8 mouse cellular contexts compared by ENCODE assay signal in genomic region chr10:128231697-128232419, GRCm38 (mm10). TPM values are rescaled to one million over a fixed set of nuclear protein-coding genes. Genes with fewer than 3 reads are reported as not detected.
DNase-seq lines count a peak whose midpoint lies in the region; ATAC-seq lines count a peak whose summit lies in the region.

Gene Timeless, plus strand, starts transcription at chr10:128232065.

- DNase-seq in adrenal gland, adult (ENCODE audit: inconsistent age in 2 of 2, low spot score in 1 of 2), result peak; percentile 90 to 97
- peak; percentile 79 for DNase-seq in embryo, embryonic 10 days (ENCODE audit: low spot score)
- DNase-seq in gastrocnemius, postnatal 14 days, result peak; percentile 86
- DNase-seq in left cerebral cortex, postnatal 10 days (ENCODE audit: extremely low spot score in 1 of 2, low spot score in 2 of 2), result peak; percentile 72 to 90
- DNase-seq in right cerebral cortex, postnatal 10 days (ENCODE audit: low spot score in 2 of 2), result peak; percentile 85 to 89
- DNase-seq in urinary bladder, postnatal 14 days (ENCODE audit: low spot score), result peak; percentile 85

- ATAC-seq in inflammation-experienced regulatory T-cells, adult 6 months, result peak; percentile 75
- ATAC-seq in megakaryocyte progenitor cell, adult 5-6 weeks (replicated peaks; ENCODE audit: poor library complexity), result peak; percentile 42

- intact Hi-C loops in gastrocnemius, postnatal 14 days (cut with DNase I; ENCODE audit: low total_unique reads), result no loop called here
- intact Hi-C loops in left cerebral cortex, postnatal 10 days (cut with DNase I), result no loop called here

RNA-seq across cellular contexts. Expression of gene Timeless, which starts in this region (rescaled TPM):
- total RNA-seq in gastrocnemius, postnatal 14 days (2021), result 1 to 10 TPM; 3.9 to 5.1 TPM
- polyA plus RNA-seq in inflammation-experienced regulatory T-cells, adult 6 months (2017; shearing (Covaris generic)), result 10 to 100 TPM; 23.2 to 45.9 (median 27.2) TPM
- 1 to 10 TPM; 8.3 to 9.7 TPM for total RNA-seq in left cerebral cortex, postnatal 10 days (2021)
- total RNA-seq in megakaryocyte progenitor cell, adult 5-6 weeks (2015), result 23.7 and 33.8 TPM in 2 replicates
- total RNA-seq in megakaryocyte progenitor cell, adult 5-6 weeks (2017), result 70.4 and 86.5 TPM in 2 replicates

Comparison
In these comparisons a context has a peak if more than half of its experiments do, and no peak if none do; other contexts are left out.
1. Peak in every context shown above with its lines: DNase-seq and ATAC-seq.